Mouse (Mus musculus) midbrain, embryonic 10.5 days (tissue): ENCODE results near the gene Herpud1. TPM values are rescaled to one million over a fixed set of nuclear protein-coding genes. Genes with fewer than 3 reads are reported as not detected.

Source experiments
- DNase-seq: peaks from one replicate; pipeline ENCODE4 v3.0.0-alpha.2; 2017; ENCODE audit warnings: low spot score
- H3K27ac ChIP-seq: fragments of 300-500 bp; sonication (generic); replicated peaks from 2 replicates; pipeline ENCODE4 v1.5.1; 2016; ENCODE audit warnings: mild to moderate bottlenecking
- H3K27me3 ChIP-seq: fragments of 300-500 bp; sonication (generic); 2 replicates; pipeline ENCODE4 v1.6.1; 2016; ENCODE audit warnings: low read depth, mild to moderate bottlenecking; ENCODE audit not compliant: poor library complexity, severe bottlenecking
- H3K36me3 ChIP-seq: fragments of 300-500 bp; sonication (generic); 2 replicates; pipeline ENCODE4 v1.6.1; 2016; ENCODE audit warnings: mild to moderate bottlenecking, moderate library complexity
- H3K4me1 ChIP-seq: fragments of 300-500 bp; sonication (generic); 2 replicates; pipeline ENCODE4 v1.6.1; 2016
- H3K4me3 ChIP-seq: fragments of 300-500 bp; sonication (generic); 2 replicates; pipeline ENCODE4 v1.5.1; 2016; ENCODE audit warnings: mild to moderate bottlenecking, moderate library complexity
- H3K9me3 ChIP-seq: fragments of 300-500 bp; sonication (generic); replicated peaks from 2 replicates; pipeline ENCODE4 v1.6.1; 2016; ENCODE audit warnings: mild to moderate bottlenecking
- WGBS: fragments of 180-500 bp; shearing (Covaris S2); methylation state at CpG from one replicate; pipeline ENCODE4 v1.1.7; 2016; 5-methylcytosine and 5-hydroxymethylcytosine counted together
- polyA plus RNA-seq: library from polyadenylated mRNA; unstranded; fragments of >200 nt; fragmentation: Nextera tagmentation; extraction: Ambion mirVana; gene quantifications from 2 replicates; pipeline ENCODE4 v1.2.1, GENCODE M21; 2016

Gene Herpud1
- polyA plus RNA-seq, 1 experiment from 2014 or later = 57.7 TPM

DNA sequence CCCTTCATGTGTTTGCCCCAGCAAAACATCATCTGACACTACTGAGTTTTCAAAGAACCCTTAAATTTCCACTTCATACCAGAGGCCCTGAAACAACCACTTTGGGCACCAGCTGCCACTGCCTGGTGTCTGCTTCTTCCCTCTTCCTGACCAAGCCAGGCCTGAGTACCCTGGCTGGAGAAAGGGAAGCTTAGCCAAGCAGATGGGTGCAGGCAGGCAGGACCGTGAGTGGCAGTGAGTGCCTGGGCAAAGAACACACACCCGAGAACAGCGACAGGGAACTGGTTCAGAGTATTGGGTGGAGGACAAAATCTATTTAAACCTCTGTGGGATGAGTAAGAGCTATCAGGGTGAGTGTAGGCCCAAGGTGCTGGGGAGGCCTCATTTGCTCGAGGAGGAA lies 42.2 kb downstream of the Herpud1 start:
- H3K9me3 ChIP-seq = no peaks in the 10 kb centered on the region
- no peaks in the 10 kb centered on the region for H3K36me3 ChIP-seq
- H3K27me3 ChIP-seq = peaks cover 12% of the 10 kb centered on the region
- H3K4me3 ChIP-seq = no peak overlapping the region
- 82% methylated on average over 4 of the region's 4 CpGs for WGBS
- no peak overlapping the region for H3K27ac ChIP-seq
- DNase-seq = no peak
- no peaks in the 10 kb centered on the region for H3K4me1 ChIP-seq

DNA sequence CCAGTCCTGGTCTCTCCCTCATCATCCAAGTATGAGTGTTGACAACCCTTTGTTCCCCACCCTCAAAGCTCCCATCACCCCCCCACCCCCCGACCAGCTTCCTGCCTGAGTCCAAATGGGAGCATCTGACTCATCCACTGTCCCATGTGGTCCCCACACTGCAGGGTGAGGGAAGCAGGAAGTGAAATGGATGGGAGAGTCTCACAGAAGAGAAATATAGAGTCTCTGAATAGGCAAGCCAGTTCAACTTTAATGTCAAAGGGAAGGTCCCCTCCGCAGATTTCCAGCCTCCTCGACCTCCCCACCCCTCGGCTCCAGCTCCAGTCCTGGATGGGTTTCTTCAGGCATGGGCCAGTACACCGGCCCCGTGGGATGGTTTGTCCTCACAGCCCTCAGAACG lies 43.1 kb downstream of the Herpud1 start:
- Histone ChIP-seq H3K4me1 (peaks cover 8% of the 10 kb centered on the region), H3K27me3 (peaks cover 21% of the 10 kb centered on the region), H3K4me3 (no peak overlapping the region), H3K27ac (no peak overlapping the region), H3K9me3 (no peaks in the 10 kb centered on the region), H3K36me3 (no peaks in the 10 kb centered on the region)
- 89% methylated on average over 7 of the region's 7 CpGs for WGBS
- no peak for DNase-seq

DNA sequence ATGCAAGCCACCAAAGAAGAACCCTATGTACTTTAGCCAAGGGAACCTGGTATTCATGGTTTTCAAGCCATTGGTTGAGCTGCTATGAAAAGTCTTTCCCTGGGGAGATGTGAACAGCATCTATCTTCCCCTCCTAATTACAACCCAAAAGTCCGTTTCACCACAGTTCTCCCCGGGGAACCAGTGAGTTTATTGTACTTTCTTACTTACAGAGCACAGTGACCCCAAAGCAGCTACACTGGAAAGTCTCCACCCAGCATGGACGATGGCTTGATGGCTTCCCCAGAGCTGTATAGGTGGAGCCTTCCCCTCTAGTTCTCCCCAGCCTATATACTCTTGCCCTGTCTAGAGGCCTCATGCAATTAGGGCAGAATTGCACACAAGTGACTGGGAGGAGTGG lies 46.0 kb downstream of the Herpud1 start:
- peaks cover 35% of the 10 kb centered on the region for H3K27me3 ChIP-seq
- H3K4me3 ChIP-seq = no peak overlapping the region
- H3K36me3 ChIP-seq = no peaks in the 10 kb centered on the region
- H3K4me1 ChIP-seq = peaks cover 10% of the 10 kb centered on the region
- DNase-seq = no peak
- WGBS = 87% methylated on average over 3 of the region's 3 CpGs
- H3K27ac ChIP-seq = no peak overlapping the region
- H3K9me3 ChIP-seq = no peaks in the 10 kb centered on the region

DNA sequence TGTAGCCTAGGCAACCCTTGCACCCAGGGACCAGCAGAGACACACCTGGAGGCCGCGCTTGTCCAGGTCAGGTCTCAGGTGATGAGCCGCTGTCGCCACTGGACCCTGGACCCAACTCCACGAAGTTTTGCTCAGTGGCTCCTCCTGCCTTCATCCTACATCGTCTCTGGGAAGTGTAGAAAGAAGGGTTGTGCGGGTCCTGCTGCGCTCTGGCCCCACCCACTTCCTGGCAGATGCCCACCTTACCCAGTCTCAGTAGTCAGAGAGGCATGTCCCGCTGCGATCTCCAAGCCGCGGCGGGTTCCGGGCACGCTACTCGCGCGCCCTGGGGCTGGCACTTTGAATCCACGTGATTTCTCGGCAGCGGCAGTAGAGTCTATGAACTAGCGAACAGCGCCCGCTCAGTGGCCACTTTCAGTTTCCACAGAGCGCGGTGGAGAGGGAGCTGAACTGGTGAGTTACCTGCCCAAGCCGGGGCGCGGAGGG lies 47.8 kb downstream of the Herpud1 start, which contains the start of gene Nlrc5:
Nlrc5 (plus strand) TSS at position 376 of the 486 bp plus-strand sequence.
- Histone ChIP-seq H3K27me3 (peaks cover 35% of the 10 kb centered on the region), H3K4me1 (peaks cover 10% of the 10 kb centered on the region), H3K4me3 (peak within 1 kb of the TSS; percentile 60), H3K27ac (no peak within 1 kb of the TSS; the same call in 1 of the 2 replicates), H3K9me3 (no peaks in the 10 kb centered on the region), H3K36me3 (no peaks in the 10 kb centered on the region)
- WGBS = 1% methylated on average over 29 of the region's 29 CpGs
- peak; percentile 49 for DNase-seq

DNA sequence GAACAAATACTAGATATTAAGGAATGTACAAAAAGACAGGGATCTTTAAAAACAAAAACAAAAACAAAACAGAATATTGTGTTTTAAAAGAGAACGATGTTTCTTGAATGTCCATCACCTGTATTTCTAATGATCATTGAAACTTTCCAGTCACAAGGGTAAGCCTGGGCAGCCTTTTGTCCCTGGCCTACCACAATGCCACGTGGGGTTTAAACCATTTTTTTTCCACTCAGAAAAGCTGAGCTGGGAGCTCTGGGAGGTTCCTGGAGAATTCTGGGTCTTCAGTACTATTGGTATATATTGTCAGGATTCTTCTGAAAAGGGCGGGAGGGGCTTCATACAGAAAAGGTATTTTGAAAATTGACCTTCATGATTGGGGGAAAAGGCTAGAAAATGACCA lies 48.7 kb downstream of the Herpud1 start:
- Histone ChIP-seq H3K9me3 (no peaks in the 10 kb centered on the region), H3K4me3 (no peak overlapping the region), H3K27ac (no peak overlapping the region), H3K27me3 (peaks cover 35% of the 10 kb centered on the region), H3K4me1 (peaks cover 10% of the 10 kb centered on the region), H3K36me3 (no peaks in the 10 kb centered on the region)
- 77% methylated on average over 3 of the region's 3 CpGs for WGBS
- no peak for DNase-seq

DNA sequence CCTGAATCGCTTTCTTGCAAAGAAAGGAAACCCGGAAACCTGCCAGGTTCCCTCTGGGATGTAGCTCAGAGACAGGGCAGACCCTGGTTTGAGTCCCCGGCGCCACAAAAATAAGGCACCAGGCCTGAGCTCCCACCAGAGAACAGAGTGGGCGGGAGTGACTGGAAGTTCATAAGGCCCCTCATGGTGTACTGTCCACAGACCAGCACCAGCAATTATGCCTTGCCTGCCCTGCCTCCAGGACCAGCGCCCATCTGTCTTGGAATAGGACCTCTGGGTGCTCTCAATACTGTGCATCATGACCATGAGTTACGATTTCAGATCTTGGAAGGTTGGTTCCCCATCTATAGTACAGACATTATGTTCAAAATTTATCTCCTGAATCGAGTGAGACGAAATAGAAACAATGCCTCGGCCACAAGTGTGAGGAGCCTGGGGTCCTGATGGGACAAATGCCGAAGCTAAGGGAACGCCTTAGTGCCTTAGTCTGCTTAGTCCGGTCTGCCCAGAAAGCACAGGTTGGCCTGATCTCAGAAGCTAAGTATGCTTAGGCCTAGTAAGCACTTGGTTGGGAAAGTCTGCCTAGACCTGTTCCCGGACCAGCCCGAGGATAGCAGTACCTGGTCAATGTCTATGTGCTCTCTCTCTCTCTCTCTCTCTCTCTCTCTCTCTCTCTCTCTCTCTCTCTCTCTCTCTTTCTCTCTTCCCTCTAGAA lies 49.3 kb downstream of the Herpud1 start:
- Histone ChIP-seq H3K9me3 (no peaks in the 10 kb centered on the region), H3K27me3 (peaks cover 35% of the 10 kb centered on the region), H3K4me3 (no peak overlapping the region), H3K27ac (no peak overlapping the region), H3K36me3 (no peaks in the 10 kb centered on the region), H3K4me1 (peaks cover 10% of the 10 kb centered on the region)
- WGBS = 90% methylated on average over 15 of the region's 15 CpGs
- no peak for DNase-seq

DNA sequence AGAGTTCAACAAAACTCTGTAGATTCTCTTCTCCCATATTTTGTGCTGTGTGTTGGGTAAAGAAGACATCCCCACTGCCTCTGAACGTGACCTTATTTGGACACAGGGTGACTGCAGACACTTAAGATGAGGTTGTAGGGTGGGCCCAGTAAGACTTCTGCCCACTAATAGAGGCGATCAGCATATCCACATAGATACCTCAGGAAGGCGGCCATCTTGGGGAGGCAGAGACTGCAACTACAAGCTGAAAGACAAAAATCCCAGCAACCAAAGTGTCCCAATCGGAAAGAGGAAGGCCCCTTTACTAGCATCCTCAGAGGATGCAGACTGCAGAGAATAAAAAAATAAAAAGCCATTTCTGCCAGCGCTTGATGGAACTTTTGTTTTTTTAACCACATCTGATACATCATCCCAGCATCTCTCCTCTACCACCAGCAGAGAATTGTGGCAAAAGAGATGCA lies 49.9 kb downstream of the Herpud1 start:
- Histone ChIP-seq H3K9me3 (no peaks in the 10 kb centered on the region), H3K36me3 (no peaks in the 10 kb centered on the region), H3K27me3 (peaks cover 35% of the 10 kb centered on the region), H3K4me3 (no peak overlapping the region), H3K4me1 (peaks cover 10% of the 10 kb centered on the region), H3K27ac (no peak overlapping the region)
- 89% methylated on average over 5 of the region's 5 CpGs for WGBS
- DNase-seq = no peak

DNA sequence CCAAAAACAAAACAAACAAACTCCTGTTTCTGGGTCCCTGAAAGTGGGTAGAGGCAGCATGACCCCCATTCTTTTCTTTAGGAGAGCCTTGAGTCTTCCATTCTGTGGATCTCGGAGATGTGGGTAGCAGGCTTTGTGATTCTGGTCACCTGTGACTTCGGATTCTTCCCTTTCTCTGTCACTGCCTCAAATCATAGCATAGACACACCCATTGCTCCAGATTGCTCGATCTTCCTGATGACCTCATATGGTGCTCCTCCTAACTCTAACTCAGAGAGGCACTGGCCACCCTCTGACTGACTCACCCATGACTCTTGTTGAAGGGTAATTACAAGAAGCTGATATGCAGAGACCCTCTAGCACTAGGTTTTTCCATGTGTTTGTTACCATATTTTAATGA lies 50.7 kb downstream of the Herpud1 start:
- 82% methylated on average over 3 of the region's 3 CpGs for WGBS
- no peak overlapping the region for H3K27ac ChIP-seq
- H3K4me1 ChIP-seq = peaks cover 10% of the 10 kb centered on the region
- H3K36me3 ChIP-seq = no peaks in the 10 kb centered on the region
- H3K9me3 ChIP-seq = no peaks in the 10 kb centered on the region
- no peak overlapping the region for H3K4me3 ChIP-seq
- DNase-seq = no peak
- peaks cover 35% of the 10 kb centered on the region for H3K27me3 ChIP-seq

DNA sequence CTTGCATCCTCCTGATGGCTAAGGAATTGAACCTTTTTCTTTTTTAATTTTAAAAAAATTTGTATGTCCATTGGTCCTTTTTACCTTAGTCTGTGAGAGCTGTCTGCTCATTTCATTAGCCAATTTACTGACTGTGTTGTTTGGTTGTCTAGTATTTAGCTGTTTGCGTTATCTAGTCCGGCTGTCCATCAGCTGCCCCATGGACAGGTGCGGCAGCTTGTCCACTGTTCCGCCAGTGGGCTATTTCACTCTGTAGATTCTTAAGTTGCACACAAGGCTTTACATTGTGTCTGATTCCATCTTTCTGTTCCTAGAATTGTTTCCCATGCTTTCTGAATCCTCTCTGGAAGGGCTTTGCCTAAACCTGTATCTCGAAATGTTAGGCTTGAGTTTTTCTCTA lies 52.4 kb downstream of the Herpud1 start:
- 92% methylated on average over 5 of the region's 5 CpGs for WGBS
- Histone ChIP-seq H3K27ac (no peak overlapping the region), H3K36me3 (no peaks in the 10 kb centered on the region), H3K9me3 (no peaks in the 10 kb centered on the region), H3K4me1 (peaks cover 9% of the 10 kb centered on the region), H3K27me3 (peaks cover 21% of the 10 kb centered on the region), H3K4me3 (no peak overlapping the region)
- no peak for DNase-seq

DNA sequence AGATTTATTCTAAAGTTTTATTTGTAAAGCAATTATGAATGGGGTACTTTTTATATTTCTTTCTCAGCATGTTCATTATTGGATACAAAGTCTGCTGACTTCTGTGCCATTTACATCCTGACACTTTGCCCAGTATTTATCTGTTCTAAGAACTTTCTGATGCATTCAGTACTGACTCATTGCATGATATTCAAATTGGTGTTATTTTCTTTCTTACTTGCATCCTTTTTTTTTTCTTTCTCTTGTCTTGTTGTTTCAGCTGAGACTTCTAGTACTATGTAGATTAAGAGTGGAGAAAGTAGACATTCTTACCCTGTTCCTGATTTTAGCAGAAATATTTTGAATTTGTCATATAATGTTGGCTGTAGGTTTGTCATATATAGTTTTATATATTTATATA lies 53.5 kb downstream of the Herpud1 start:
- DNase-seq = no peak
- Histone ChIP-seq H3K4me3 (no peak overlapping the region), H3K4me1 (no peaks in the 10 kb centered on the region), H3K9me3 (no peaks in the 10 kb centered on the region), H3K27me3 (peaks cover 11% of the 10 kb centered on the region), H3K36me3 (no peaks in the 10 kb centered on the region), H3K27ac (no peak overlapping the region)

DNA sequence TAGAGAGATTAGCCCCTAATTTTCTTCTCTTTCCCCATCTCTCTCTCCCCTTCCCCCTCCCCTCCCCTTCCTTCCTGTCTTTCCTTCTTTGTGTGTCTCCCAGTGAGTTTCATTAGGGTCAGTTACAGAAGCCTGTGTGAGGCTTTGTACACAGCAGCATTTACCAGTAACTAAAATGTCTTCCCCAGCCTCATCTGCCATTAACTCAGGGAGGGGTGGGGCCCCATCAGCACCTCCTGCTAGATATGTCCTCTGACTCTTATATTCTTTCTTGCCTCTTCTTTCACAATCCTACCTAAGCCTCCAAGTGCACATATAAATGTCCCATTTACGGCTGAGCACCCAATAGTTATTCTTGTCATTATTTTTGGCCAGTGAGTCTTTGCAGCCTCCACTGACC lies 54.2 kb downstream of the Herpud1 start:
- DNase-seq = no peak
- Histone ChIP-seq H3K4me3 (no peak overlapping the region), H3K9me3 (no peaks in the 10 kb centered on the region), H3K27me3 (peaks cover 4% of the 10 kb centered on the region), H3K36me3 (no peaks in the 10 kb centered on the region), H3K27ac (no peak overlapping the region), H3K4me1 (no peaks in the 10 kb centered on the region)
- 89% methylated on average over 1 of the region's 1 CpGs for WGBS

DNA sequence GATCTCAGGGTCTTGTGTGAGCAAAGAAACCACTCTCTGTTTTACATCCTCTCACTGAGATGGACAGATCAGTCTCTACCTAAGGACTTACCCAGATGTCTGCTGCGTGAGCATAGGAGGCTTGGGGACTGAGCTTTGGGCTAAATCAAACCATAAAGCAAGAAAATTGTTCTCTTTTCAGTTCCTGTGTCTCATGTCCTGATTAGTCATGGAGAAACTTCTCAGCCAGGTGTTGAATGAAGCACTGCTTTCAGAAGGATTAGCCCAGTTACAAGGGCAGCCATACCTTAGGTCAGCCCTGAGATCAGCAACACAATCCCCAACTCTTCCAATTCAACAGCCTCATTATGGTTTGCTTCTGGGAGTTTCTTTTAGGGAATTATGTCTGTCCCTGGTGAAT lies 55.4 kb downstream of the Herpud1 start:
- Histone ChIP-seq H3K36me3 (no peaks in the 10 kb centered on the region), H3K4me3 (no peak overlapping the region), H3K4me1 (no peaks in the 10 kb centered on the region), H3K27ac (no peak overlapping the region), H3K27me3 (no peaks in the 10 kb centered on the region), H3K9me3 (no peaks in the 10 kb centered on the region)
- WGBS = 89% methylated on average over 1 of the region's 1 CpGs
- no peak for DNase-seq

DNA sequence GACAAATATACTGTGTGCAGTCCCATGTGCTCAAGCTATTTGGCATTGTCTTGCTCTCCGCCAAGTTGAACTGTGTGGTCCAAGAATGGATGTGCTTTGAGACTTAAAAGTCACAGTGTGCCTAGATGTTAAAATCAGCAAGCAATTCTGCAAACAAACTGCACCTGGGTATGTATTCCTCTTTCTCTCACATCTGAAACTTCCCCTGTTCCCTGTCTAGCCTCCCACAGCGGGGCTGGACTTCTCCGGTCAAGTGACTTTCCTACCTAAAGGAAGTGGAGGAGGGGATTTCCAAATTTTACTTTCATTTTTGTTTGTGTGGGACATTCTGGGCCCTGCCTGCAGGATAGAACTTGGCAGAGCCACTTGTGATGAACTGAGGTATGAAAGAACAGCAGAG lies 56.9 kb downstream of the Herpud1 start:
- no peaks in the 10 kb centered on the region for H3K9me3 ChIP-seq

More for the DNA sequence above, 56.9 kb downstream of the Herpud1 start:
- Histone ChIP-seq H3K4me3 (no peak overlapping the region), H3K27me3 (no peaks in the 10 kb centered on the region), H3K27ac (no peak overlapping the region), H3K36me3 (no peaks in the 10 kb centered on the region), H3K4me1 (no peaks in the 10 kb centered on the region)
- WGBS = 92% methylated on average over 3 of the region's 3 CpGs
- no peak for DNase-seq
